Mouse (Mus musculus) CH12.LX (cell line): ENCODE results near the gene Gm10037. TPM values are rescaled to one million over a fixed set of nuclear protein-coding genes. Genes with fewer than 3 reads are reported as not detected.
"Not testable (repeated sequence)": the region's sequence is repeated elsewhere in the genome, so short reads cannot be mapped to it uniquely, and the experiment has no call there.

Source experiments
- DNase-seq: peaks from one replicate; pipeline ENCODE4 v3.0.0-alpha.2; 2013; ENCODE audit errors: extremely low read depth
- H3K27ac ChIP-seq: 2 replicates; pipeline ENCODE4 v1.5.1; 2012; ENCODE audit warnings: low read depth, mild to moderate bottlenecking, control low read depth, moderate library complexity; ENCODE audit not compliant: insufficient read depth
- H3K27me3 ChIP-seq: replicated peaks from 2 replicates; pipeline ENCODE3; 2012; ENCODE audit warnings: inconsistent platforms
- H3K36me3 ChIP-seq, 2 experiments: replicated peaks in 1 of 2; 2 replicates each; pipeline versions ENCODE3 to v1.6.1; 2012; ENCODE audit warnings: inconsistent platforms in 1 of 2, low read length in 1 of 2, mild to moderate bottlenecking in 1 of 2, mixed read lengths in 1 of 2, moderate library complexity in 1 of 2; ENCODE audit not compliant: control insufficient read depth in 1 of 2, insufficient read depth in 1 of 2
- H3K4me1 ChIP-seq, 2 experiments: 2 replicates each; pipeline ENCODE4 v1.6.1; 2012; ENCODE audit warnings: inconsistent platforms in 1 of 2, moderate library complexity in 1 of 2; ENCODE audit not compliant: insufficient read depth in 2 of 2, control insufficient read depth in 1 of 2
- H3K4me2 ChIP-seq: 2 replicates; pipeline ENCODE4 v1.6.1; 2012; ENCODE audit warnings: low read depth, mild to moderate bottlenecking, control low read depth; ENCODE audit not compliant: poor library complexity, insufficient read depth, severe bottlenecking
- H3K4me3 ChIP-seq, 3 experiments: fragments of 150-350 bp in 1 of 3; sonication (generic) in 1 of 3; replicated peaks in 1 of 3; 2 replicates each; pipeline versions ENCODE3 to v1.5.1; 2011 to 2012; ENCODE audit warnings: low read depth in 2 of 3, low read length in 2 of 3, mild to moderate bottlenecking in 2 of 3, moderate library complexity in 2 of 3, control low read depth in 1 of 3, improper control_type of control experiment in 1 of 3, inconsistent platforms in 1 of 3, mixed read lengths in 1 of 3; ENCODE audit not compliant: poor library complexity in 1 of 3
- H3K79me2 ChIP-seq: replicated peaks from 2 replicates; pipeline ENCODE4 v1.6.1; 2012; ENCODE audit warnings: mild to moderate bottlenecking, moderate library complexity; ENCODE audit not compliant: control insufficient read depth, poor library complexity, insufficient read depth, severe bottlenecking; ENCODE audit errors: extremely low read depth
- H3K9ac ChIP-seq: 2 replicates; pipeline ENCODE4 v1.6.1; 2012; ENCODE audit warnings: low read depth, mild to moderate bottlenecking, control low read depth, moderate library complexity; ENCODE audit not compliant: insufficient read depth
- H3K9me3 ChIP-seq: replicated peaks from 2 replicates; pipeline ENCODE3; 2012; ENCODE audit warnings: low read length, inconsistent platforms, mixed read lengths
- CTCF ChIP-seq, 2 experiments: IDR thresholded peaks in 1 of 2; conservative IDR thresholded peaks in 1 of 2; 2 replicates each; pipeline ENCODE4 v1.5.1; 2011 to 2012; ENCODE audit warnings: low read depth in 2 of 2, low read length in 2 of 2, improper control_type of control experiment in 1 of 2, inconsistent platforms in 1 of 2, mild to moderate bottlenecking in 1 of 2, moderate library complexity in 1 of 2
- ELF1 ChIP-seq: IDR thresholded peaks from 2 replicates; pipeline ENCODE4 v1.6.1; 2014; ENCODE audit warnings: low read depth, mild to moderate bottlenecking, inconsistent platforms, low read length, improper control_type of control experiment
- EP300 ChIP-seq: IDR thresholded peaks from 2 replicates; pipeline ENCODE4 v1.6.1; 2011; ENCODE audit warnings: low read length, improper control_type of control experiment
- GABPA ChIP-seq: IDR thresholded peaks from 2 replicates; pipeline ENCODE4 v1.6.1; 2012; ENCODE audit warnings: low read depth, low read length, improper control_type of control experiment, inconsistent platforms; ENCODE audit not compliant: insufficient replicate concordance
- HCFC1 ChIP-seq: IDR thresholded peaks from 2 replicates; pipeline ENCODE4 v1.6.1; 2012; ENCODE audit warnings: low read depth, mild to moderate bottlenecking, inconsistent platforms, low read length, improper control_type of control experiment
- IRF4 ChIP-seq: IDR thresholded peaks from 2 replicates; pipeline ENCODE4 v1.6.1; 2014; ENCODE audit warnings: low read depth, mild to moderate bottlenecking, inconsistent platforms, low read length, improper control_type of control experiment
- JUN ChIP-seq: IDR thresholded peaks from 2 replicates; pipeline ENCODE4 v1.6.1; 2011; ENCODE audit warnings: low read depth, mild to moderate bottlenecking, low read length, improper control_type of control experiment, moderate library complexity; ENCODE audit not compliant: insufficient read depth
- MAX ChIP-seq: IDR thresholded peaks from 2 replicates; pipeline ENCODE4 v1.6.1; 2011; ENCODE audit warnings: low read length, improper control_type of control experiment
- MXI1 ChIP-seq: IDR thresholded peaks from 2 replicates; pipeline ENCODE4 v1.6.1; 2011; ENCODE audit warnings: mild to moderate bottlenecking, low read depth, low read length, improper control_type of control experiment
- MYC ChIP-seq: IDR thresholded peaks from 2 replicates; pipeline ENCODE4 v1.6.1; 2011; ENCODE audit warnings: low read depth, mild to moderate bottlenecking, improper control_type of control experiment, low read length
- NELFE ChIP-seq: IDR thresholded peaks from 2 replicates; pipeline ENCODE4 v1.6.1; 2011; ENCODE audit warnings: low read depth, low read length, improper control_type of control experiment
- NRF1 ChIP-seq: IDR thresholded peaks from 2 replicates; pipeline ENCODE4 v1.6.1; 2014; ENCODE audit warnings: low read depth, mild to moderate bottlenecking, inconsistent platforms, low read length, improper control_type of control experiment, moderate library complexity
- RAD21 ChIP-seq: IDR thresholded peaks from 2 replicates; pipeline ENCODE4 v1.6.1; 2011; ENCODE audit warnings: low read depth, mild to moderate bottlenecking, low read length, improper control_type of control experiment, moderate library complexity
- SMC3 ChIP-seq: IDR thresholded peaks from 2 replicates; pipeline ENCODE4 v1.6.1; 2011; ENCODE audit warnings: low read depth, low read length, improper control_type of control experiment
- TBP ChIP-seq: conservative IDR thresholded peaks from 2 replicates; pipeline ENCODE4 v1.6.1; 2011; ENCODE audit warnings: low read depth, low read length, improper control_type of control experiment
- TCF12 ChIP-seq: IDR thresholded peaks from 2 replicates; pipeline ENCODE4 v1.6.1; 2014; ENCODE audit warnings: low read depth, mild to moderate bottlenecking, inconsistent platforms, low read length, improper control_type of control experiment
- ZKSCAN1 ChIP-seq: IDR thresholded peaks from 2 replicates; pipeline ENCODE4 v1.6.1; 2012; ENCODE audit warnings: low read depth, inconsistent platforms, low read length, improper control_type of control experiment, borderline replicate concordance
- ZMIZ1 ChIP-seq: IDR thresholded peaks from 2 replicates; pipeline ENCODE4 v1.6.1; 2012; ENCODE audit warnings: low read depth, mild to moderate bottlenecking, inconsistent platforms, low read length, improper control_type of control experiment
- ZNF384 ChIP-seq: IDR thresholded peaks from 2 replicates; pipeline ENCODE4 v1.6.1; 2012; ENCODE audit warnings: low read depth, low read length, improper control_type of control experiment, inconsistent platforms
- dilution Hi-C: fragments of 300-500 bp; cut with MboI; formaldehyde crosslinking; loops from 2 replicates; pipeline ENCODE4 v1.14.3; 2020; ENCODE audit warnings: low sequenced_read_pairs; ENCODE audit not compliant: extremely low pct_unique_long_range_greater_than_20kb, extremely low pct_ligation_motif_present
- in situ Hi-C: fragments of 300-500 bp; cut with MboI; formaldehyde crosslinking; loops from 3 replicates; pipeline ENCODE4 v1.14.3; 2019; ENCODE audit warnings: low sequenced_read_pairs, low pct_ligation_motif_present, low pct_unique_long_range_greater_than_20kb, mixed read lengths
- polyA plus RNA-seq: library from polyadenylated mRNA; unstranded; fragments of >175 nt; gene quantifications from 2 replicates; pipeline ENCODE4 v1.2.1, GENCODE M21; 2012; ENCODE audit warnings: low read depth; ENCODE audit not compliant: insufficient read length
- total RNA-seq, 2 experiments: library from RNA; depleted of rRNA; stranded (reverse); fragments of 300-350 nt in 1 of 2; fragments of >200 nt in 1 of 2; gene quantifications; 2 replicates each; pipeline ENCODE4 v1.2.3; 2012 to 2014

Gene Gm10037
- total and polyA plus RNA-seq, 3 experiments: not detected

GRCm38 (mm10) chr13:67799151-67799550 is 31.8 kb upstream of the Gm10037 start:
- H3K27ac ChIP-seq, H3K4me3 ChIP-seq, H3K4me2 ChIP-seq, H3K36me3 ChIP-seq, H3K9ac ChIP-seq, H3K9me3 ChIP-seq, H3K4me1 ChIP-seq, H3K27me3 ChIP-seq, DNase-seq, in situ Hi-C loops, H3K79me2 ChIP-seq, dilution Hi-C loops: not testable (repeated sequence)

- in situ Hi-C loops: no loop called here
- Histone ChIP-seq H3K4me1 (peaks cover 0 to 6% of the 10 kb centered on the region in 2 experiments; a peak in 1 of 4 replicates), H3K4me3 (no peak overlapping the region), H3K27me3 (no peaks in the 10 kb centered on the region), H3K36me3 (no peaks in the 10 kb centered on the region), H3K9ac (no peak overlapping the region), H3K79me2 (no peaks in the 10 kb centered on the region), H3K9me3 (no peaks in the 10 kb centered on the region), H3K4me2 (no peak overlapping the region), H3K27ac (no peak overlapping the region)
- dilution Hi-C loops: no loop called here
- DNase-seq: no peak
- TF ChIP-seq MAX (no peak), NELFE (no peak), ZNF384 (no peak), ELF1 (no peak), TBP (no peak), JUN (no peak), EP300 (no peak), NRF1 (no peak), HCFC1 (no peak), ZMIZ1 (no peak), RAD21 (no peak), SMC3 (no peak), TCF12 (no peak), MYC (no peak), CTCF (conservative IDR thresholded peaks at IDR 0.05 in 1 of 2, IDR thresholded peaks at IDR 0.05 in 1 of 2; ENCODE audit: low read depth in 2 of 2, low read length in 2 of 2) (no peak), ZKSCAN1 (no peak), MXI1 (no peak), GABPA (no peak), IRF4 (no peak)
These were observed 19.2 kb upstream of the Gm10037 start for GRCm38 (mm10) chr13:67811651-67812210.
